Mouse (Mus musculus) heart, adult 2 months (tissue): Measurements from ENCODE around the gene Rmdn2. TPM values are rescaled to one million over a fixed set of nuclear protein-coding genes. Genes with fewer than 3 reads are reported as not detected.

Experiments
- DNase-seq, 2 experiments: peaks; one replicate each; pipeline ENCODE4 v3.0.0; 2021
- H3K27ac ChIP-seq: fragments of 200-600 bp; 2 replicates; pipeline ENCODE4 v1.8.1; 2022
- H3K27me3 ChIP-seq: fragments of 200-500 bp; 2 replicates; pipeline ENCODE4 v1.6.1; 2012; ENCODE audit warnings: mild to moderate bottlenecking, low read length, inconsistent platforms, mixed read lengths; ENCODE audit not compliant: control insufficient read depth, insufficient read depth
- H3K36me3 ChIP-seq: fragments of 200-500 bp; 2 replicates; pipeline ENCODE4 v1.6.1; 2012; ENCODE audit warnings: low read length, inconsistent platforms; ENCODE audit not compliant: control insufficient read depth, insufficient read depth
- H3K4me1 ChIP-seq: fragments of 200-500 bp; 2 replicates; pipeline ENCODE4 v1.6.1; 2011; ENCODE audit warnings: low read length; ENCODE audit not compliant: control insufficient read depth, insufficient read depth
- H3K4me3 ChIP-seq: fragments of 200-600 bp; 2 replicates; pipeline ENCODE4 v1.8.1; 2022
- H3K79me2 ChIP-seq: fragments of 200-500 bp; replicated peaks from 2 replicates; pipeline ENCODE4 v1.6.1; 2012; ENCODE audit warnings: mild to moderate bottlenecking, inconsistent platforms, low read length, moderate library complexity, mixed read lengths; ENCODE audit not compliant: control insufficient read depth, insufficient read depth
- H3K9ac ChIP-seq: fragments of 200-500 bp; 2 replicates; pipeline ENCODE4 v1.6.1; 2012; ENCODE audit warnings: low read depth, mild to moderate bottlenecking, control low read depth, inconsistent platforms, low read length, mixed read lengths
- CTCF ChIP-seq: fragments of 200-600 bp; IDR thresholded peaks from 2 replicates; pipeline ENCODE4 v1.8.1; 2022; ENCODE audit warnings: antibody characterized with exemption, mild to moderate bottlenecking, moderate library complexity
- EP300 ChIP-seq: fragments of 200-500 bp; IDR thresholded peaks from 2 replicates; pipeline ENCODE4 v1.6.1; 2011; ENCODE audit warnings: low read depth, low read length, control low read depth; ENCODE audit not compliant: insufficient read depth
- POLR2A ChIP-seq: fragments of 200-500 bp; IDR thresholded peaks from 2 replicates; pipeline ENCODE4 v1.6.1; 2011; ENCODE audit warnings: mild to moderate bottlenecking, low read depth, low read length, control low read depth; ENCODE audit not compliant: insufficient read depth
- WGBS: fragments of 180-500 bp; shearing (Covaris S2); methylation state at CpG from one replicate; pipeline ENCODE4 v1.1.7; 2018; 5-methylcytosine and 5-hydroxymethylcytosine counted together
- intact Hi-C: fragments of 180-260 bp; cut with DNase I; formaldehyde crosslinking; loops from one replicate; pipeline ENCODE4 v1.15.1; 2025
- polyA plus RNA-seq: library from polyadenylated mRNA; depleted of rRNA; stranded (reverse); fragments of >200 nt; gene quantifications from 2 replicates; pipeline ENCODE4 v1.2.3, GENCODE M21; 2012
- total RNA-seq, 2 experiments: library from RNA; stranded (reverse); gene quantifications; 2 replicates each; pipeline ENCODE4 v1.2.3; 2021

Rmdn2 gene
- total and polyA plus RNA-seq, 3 experiments = 3.5 to 12.5 (median 9.5) TPM

GRCm38 (mm10) chr17:79610163-79610755 lies 1.4 kb upstream of the Rmdn2 start:
- Histone ChIP-seq H3K27ac (no peak overlapping the region), H3K27me3 (no peaks in the 10 kb centered on the region), H3K9ac (no peak overlapping the region), H3K36me3 (no peaks in the 10 kb centered on the region), H3K4me3 (no peak overlapping the region), H3K4me1 (no peaks in the 10 kb centered on the region; the same call in 1 of the 2 replicates), H3K79me2 (no peaks in the 10 kb centered on the region)
- no peak for DNase-seq
- WGBS = 44% methylated on average over 9 of the region's 9 CpGs
- TF ChIP-seq CTCF (no peak), POLR2A (no peak), EP300 (no peak)
- intact Hi-C loops = no loop called here

GRCm38 (mm10) chr17:79614691-79615588 lies 3.3 kb downstream of the Rmdn2 start:
- H3K9ac ChIP-seq = peak overlapping the region; percentile 92

GRCm38 (mm10) chr17:79615897-79616296 lies 4.2 kb downstream of the Rmdn2 start:
- H3K4me1 ChIP-seq = no peaks in the 10 kb centered on the region; the same call in 1 of the 2 replicates
- H3K27ac ChIP-seq = no peak overlapping the region; the same call in 1 of the 2 replicates
- no peaks in the 10 kb centered on the region for H3K27me3 ChIP-seq
- WGBS = 85% methylated on average over 9 of the region's 9 CpGs
- H3K4me3 ChIP-seq = peak overlapping the region; percentile 73
- no peak overlapping the region for H3K9ac ChIP-seq
- no peak for DNase-seq
- H3K79me2 ChIP-seq = no peaks in the 10 kb centered on the region
- intact Hi-C loops = no loop called here
- H3K36me3 ChIP-seq = no peaks in the 10 kb centered on the region
- TF ChIP-seq POLR2A (no peak), CTCF (no peak), EP300 (no peak)

More at GRCm38 (mm10) chr17:79614691-79615588, 3.3 kb downstream of the Rmdn2 start:
- Histone ChIP-seq H3K4me1 (no peaks in the 10 kb centered on the region; the same call in 1 of the 2 replicates), H3K79me2 (no peaks in the 10 kb centered on the region), H3K27me3 (no peaks in the 10 kb centered on the region), H3K4me3 (peak overlapping the region; percentile 73), H3K27ac (peak overlapping the region; percentile 86), H3K36me3 (no peaks in the 10 kb centered on the region)
- 2% methylated on average over 56 of the region's 57 CpGs for WGBS
- intact Hi-C loops = no loop called here
- no peak for TF ChIP-seq POLR2A
- peak; percentile 83 to 87 for DNase-seq

- Histone ChIP-seq H3K4me1 (no peaks in the 10 kb centered on the region; the same call in 1 of the 2 replicates), H3K9ac (no peak overlapping the region), H3K27me3 (no peaks in the 10 kb centered on the region), H3K4me3 (no peak overlapping the region), H3K27ac (no peak overlapping the region), H3K79me2 (no peaks in the 10 kb centered on the region), H3K36me3 (no peaks in the 10 kb centered on the region)
- TF ChIP-seq POLR2A (no peak), CTCF (no peak), EP300 (no peak)
- intact Hi-C loops = no loop called here
- WGBS = 75% methylated on average over 4 of the region's 4 CpGs
- no peak for DNase-seq
These were observed 5.0 kb downstream of the Rmdn2 start for GRCm38 (mm10) chr17:79616621-79617020.

GRCm38 (mm10) chr17:79618455-79618854 lies 6.8 kb downstream of the Rmdn2 start:
- WGBS = 88% methylated on average over 10 of the region's 10 CpGs
- DNase-seq = no peak
- Histone ChIP-seq H3K27me3 (no peaks in the 10 kb centered on the region), H3K36me3 (no peaks in the 10 kb centered on the region), H3K4me1 (no peaks in the 10 kb centered on the region; the same call in 1 of the 2 replicates), H3K9ac (no peak overlapping the region), H3K27ac (no peak overlapping the region), H3K79me2 (no peaks in the 10 kb centered on the region), H3K4me3 (no peak overlapping the region)
- intact Hi-C loops = no loop called here
- TF ChIP-seq EP300 (no peak), POLR2A (no peak), CTCF (no peak)

GRCm38 (mm10) chr17:79618984-79619383 lies 7.3 kb downstream of the Rmdn2 start:
- TF ChIP-seq POLR2A (no peak), EP300 (no peak), CTCF (no peak)
- H3K27ac ChIP-seq = no peak overlapping the region
- DNase-seq = no peak
- no peaks in the 10 kb centered on the region for H3K27me3 ChIP-seq
- no peaks in the 10 kb centered on the region for H3K36me3 ChIP-seq
- intact Hi-C loops = no loop called here
- H3K4me3 ChIP-seq = no peak overlapping the region
- no peaks in the 10 kb centered on the region for H3K79me2 ChIP-seq
- no peak overlapping the region for H3K9ac ChIP-seq
- WGBS = 93% methylated on average over 5 of the region's 5 CpGs
- no peaks in the 10 kb centered on the region; the same call in 1 of the 2 replicates for H3K4me1 ChIP-seq
